Mouse (Mus musculus) C2C12 (cell line): ENCODE data around the gene Naxd. TPM values are rescaled to one million over a fixed set of nuclear protein-coding genes. Genes with fewer than 3 reads are reported as not detected.

Experiments
- H3K27me3 ChIP-seq: one replicate; pipeline ENCODE4 v1.6.1; 2011; ENCODE audit not compliant: control insufficient read depth, insufficient read depth, insufficient read length
- H3K36me3 ChIP-seq: one replicate; pipeline ENCODE4 v1.6.1; 2011; ENCODE audit not compliant: control insufficient read depth, insufficient read depth
- H3K4me3 ChIP-seq: one replicate; pipeline ENCODE4 v1.5.1; 2011; ENCODE audit warnings: mild to moderate bottlenecking, control low read depth; ENCODE audit not compliant: poor library complexity, insufficient read depth, severe bottlenecking
- H3K79me2 ChIP-seq: one replicate; pipeline ENCODE4 v1.6.1; 2011; ENCODE audit not compliant: control insufficient read depth, insufficient read depth
- H3K79me3 ChIP-seq: one replicate; pipeline ENCODE4 v1.6.1; 2011; ENCODE audit warnings: low read depth, control low read depth
- H3ac ChIP-seq: one replicate; pipeline ENCODE3; 2011; ENCODE audit warnings: low read depth; ENCODE audit not compliant: control insufficient read depth, insufficient read length
- CEBPB ChIP-seq: IDR thresholded peaks from one replicate; pipeline ENCODE4 v1.6.1; 2011; ENCODE audit warnings: low read depth, mild to moderate bottlenecking, control low read depth, moderate library complexity
- CTCF ChIP-seq: IDR thresholded peaks from one replicate; pipeline ENCODE4 v1.5.1; 2011; ENCODE audit not compliant: control insufficient read depth, insufficient read depth, insufficient read length
- FOSL1 ChIP-seq: IDR thresholded peaks from one replicate; pipeline ENCODE4 v1.8.0; 2011; ENCODE audit warnings: mild to moderate bottlenecking, low read length; ENCODE audit not compliant: poor library complexity, insufficient read depth, severe bottlenecking
- MAX ChIP-seq: IDR thresholded peaks from one replicate; pipeline ENCODE4 v1.6.1; 2011; ENCODE audit warnings: mild to moderate bottlenecking, control low read depth
- MYOD1 ChIP-seq: IDR thresholded peaks from one replicate; pipeline ENCODE4 v1.6.1; 2011; ENCODE audit warnings: low read depth; ENCODE audit not compliant: control insufficient read depth, insufficient read length
- MYOG ChIP-seq: IDR thresholded peaks from one replicate; pipeline ENCODE4 v1.6.1; 2011; ENCODE audit not compliant: control insufficient read depth, insufficient read length; ENCODE audit errors: extremely low read depth
- USF1 ChIP-seq: IDR thresholded peaks from one replicate; pipeline ENCODE4 v1.6.1; 2011; ENCODE audit warnings: low read depth, mild to moderate bottlenecking, control low read depth, moderate library complexity
- long read RNA-seq, 2 experiments: library from polyadenylated mRNA; unstranded; transcript quantifications; one replicate each; pipeline ENCODE4 v2.0.0; 2019 to 2020
- polyA plus RNA-seq: library from polyadenylated mRNA; unstranded; fragments of >200 nt; fragmentation: generic; extraction: Trizol; gene quantifications from one replicate; pipeline ENCODE4 v1.2.1, GENCODE M21; 2012; ENCODE audit warnings: missing spikeins

The Naxd gene
- polyA plus RNA-seq, result 51.0 TPM
- long read RNA-seq, experiment 1, transcript Naxd-201 (10 exons, 1,359 nt), result minor isoform, 11 of 64 reads
- long read RNA-seq, experiment 1, transcript Naxd-202 (10 exons, 1,307 nt), result major isoform, 30 of 64 reads
- long read RNA-seq, experiment 1, partial matches to known transcripts, result 7 of 64 reads
- long read RNA-seq, experiment 1, other reads (novel, unspliced or antisense), result 10 of 64 reads
- long read RNA-seq, experiment 2, transcript Naxd-202 (10 exons, 1,307 nt), result major isoform, 36 of 64 reads
- long read RNA-seq, experiment 2, transcript Naxd-201 (10 exons, 1,359 nt), result minor isoform, 14 of 64 reads
- long read RNA-seq, experiment 2, partial matches to known transcripts, result 3 of 64 reads
- long read RNA-seq, experiment 2, other reads (novel, unspliced or antisense), result 9 of 64 reads

GRCm38 (mm10) chr8:11497017-11497990, at the start of gene Naxd:
Gene Naxd, plus strand, starts transcription at chr8:11497506.
- Histone ChIP-seq H3K36me3 (peaks cover 3% of the 10 kb centered on the region), H3K4me3 (peak within 1 kb of the TSS; percentile 86), H3K79me2 (peaks cover 50% of the 10 kb centered on the region), H3K27me3 (no peaks in the 10 kb centered on the region), H3ac (peak within 1 kb of the TSS; percentile 99), H3K79me3 (peaks cover 35% of the 10 kb centered on the region)
- peak; percentile 61 for TF ChIP-seq MAX
- TF ChIP-seq MYOD1, result no peak
- TF ChIP-seq CEBPB, result peak; percentile 53
- TF ChIP-seq FOSL1, result no peak
- no peak for TF ChIP-seq CTCF

- TF ChIP-seq CTCF (no peak), MYOD1 (no peak), FOSL1 (no peak), CEBPB (no peak), MYOG (no peak), MAX (no peak), USF1 (no peak)
- Histone ChIP-seq H3K79me2 (no peaks in the 10 kb centered on the region), H3K4me3 (no peak overlapping the region), H3K36me3 (peaks cover 14% of the 10 kb centered on the region), H3K79me3 (no peaks in the 10 kb centered on the region), H3K27me3 (no peaks in the 10 kb centered on the region), H3ac (no peak overlapping the region)
These were observed 49.3 kb upstream of the Naxd start for GRCm38 (mm10) chr8:11447910-11448570.

DNA sequence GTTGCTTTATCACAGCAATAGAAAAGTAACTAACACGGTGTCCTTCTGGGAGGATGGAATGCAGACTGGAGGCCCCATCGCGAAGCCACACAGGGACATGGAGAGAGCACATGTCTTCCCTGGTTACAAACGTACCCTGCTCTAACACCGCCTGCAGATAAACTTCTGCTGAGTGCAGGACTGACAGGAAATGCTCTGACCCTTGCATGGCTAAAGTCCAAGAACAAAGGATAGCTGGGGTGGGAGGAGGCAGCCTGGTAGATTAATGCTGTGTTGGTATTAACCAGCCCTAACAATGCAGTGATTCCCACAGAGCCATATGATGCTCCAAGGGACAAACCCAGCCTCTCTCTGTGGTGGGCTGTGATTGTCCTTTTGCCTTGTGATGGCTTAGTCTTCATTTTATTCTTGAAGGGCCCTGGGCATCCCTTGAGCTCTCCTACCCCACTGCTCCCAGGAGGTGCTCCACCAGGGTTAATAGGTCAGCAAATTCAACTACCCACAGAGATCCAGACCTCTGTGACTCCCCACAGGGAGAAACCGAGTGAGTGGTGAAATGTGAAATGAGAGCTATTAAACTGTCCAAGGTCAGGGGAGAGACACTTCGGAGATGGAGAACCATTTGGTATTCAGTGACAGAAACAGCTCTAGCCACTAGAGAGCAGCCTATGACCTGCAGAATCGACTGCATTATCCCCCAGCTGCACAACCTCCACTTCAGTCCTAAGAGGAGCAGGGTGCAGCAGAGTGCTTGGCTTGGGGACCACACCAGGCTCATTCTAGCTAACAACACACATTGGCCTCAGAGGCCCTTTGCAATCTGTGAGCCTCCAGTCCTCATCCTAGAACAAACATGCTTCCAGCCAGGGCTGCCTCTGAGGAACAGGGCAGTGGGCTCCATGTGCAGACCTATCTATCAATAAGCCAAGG, 46.9 kb upstream of the Naxd start:
- H3K79me2 ChIP-seq, result no peaks in the 10 kb centered on the region
- H3ac ChIP-seq, result no peak overlapping the region
- no peak overlapping the region for H3K4me3 ChIP-seq
- H3K27me3 ChIP-seq, result no peaks in the 10 kb centered on the region
- H3K79me3 ChIP-seq, result no peaks in the 10 kb centered on the region
- TF ChIP-seq CEBPB (no peak), MAX (no peak), USF1 (no peak), MYOG (no peak), CTCF (peak; percentile 52), MYOD1 (no peak)
- H3K36me3 ChIP-seq, result peaks cover 11% of the 10 kb centered on the region

DNA sequence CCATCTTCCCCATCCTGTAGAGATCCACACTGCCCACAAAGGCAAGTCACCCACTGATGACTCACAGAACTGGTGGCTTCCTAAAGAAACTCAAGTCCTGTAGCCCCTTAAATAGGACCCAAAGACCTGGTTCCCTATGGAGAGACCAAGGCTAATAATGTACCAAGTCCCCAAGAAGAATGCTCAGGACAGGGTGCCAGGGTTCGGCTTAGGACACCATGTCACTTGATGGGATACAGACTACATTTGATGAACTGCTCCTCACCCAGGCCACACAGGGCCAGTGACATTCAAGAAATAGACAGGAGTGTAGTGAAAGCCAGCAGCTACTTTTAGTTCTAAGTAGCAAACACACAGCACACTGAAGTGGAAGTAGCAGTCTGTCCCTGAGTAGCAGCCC, 45.2 kb upstream of the Naxd start:
- Histone ChIP-seq H3K79me2 (no peaks in the 10 kb centered on the region), H3K4me3 (no peak overlapping the region), H3K79me3 (no peaks in the 10 kb centered on the region), H3ac (no peak overlapping the region), H3K27me3 (no peaks in the 10 kb centered on the region), H3K36me3 (peaks cover 3% of the 10 kb centered on the region)
- no peak for TF ChIP-seq CTCF
- no peak for TF ChIP-seq MAX
- TF ChIP-seq MYOG, result no peak
- TF ChIP-seq CEBPB, result no peak
- TF ChIP-seq FOSL1, result no peak
- TF ChIP-seq USF1, result no peak
- TF ChIP-seq MYOD1, result no peak

DNA sequence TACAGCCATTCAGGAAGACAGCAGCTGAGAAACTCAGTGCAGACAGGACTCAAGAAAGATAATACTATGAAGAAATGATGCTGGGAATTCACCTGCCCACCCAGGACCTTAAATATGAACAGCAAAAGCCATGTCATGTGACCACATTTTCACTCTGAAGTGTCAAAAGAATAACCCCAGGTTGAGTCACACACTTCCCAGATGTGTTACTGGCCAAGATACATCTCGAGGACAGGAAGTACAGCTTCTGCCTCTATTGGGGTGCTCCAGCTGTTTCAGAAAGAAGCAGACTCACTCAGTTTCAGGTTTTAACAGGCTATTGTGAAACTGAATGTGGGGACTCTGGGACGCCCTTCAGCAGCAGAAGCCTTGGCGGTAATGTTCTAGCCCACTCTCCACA, 44.7 kb upstream of the Naxd start:
- peaks cover 3% of the 10 kb centered on the region for H3K36me3 ChIP-seq
- no peak overlapping the region for H3ac ChIP-seq
- no peak overlapping the region for H3K4me3 ChIP-seq
- no peaks in the 10 kb centered on the region for H3K79me2 ChIP-seq
- H3K27me3 ChIP-seq, result no peaks in the 10 kb centered on the region
- TF ChIP-seq FOSL1 (no peak), MYOG (no peak), CTCF (no peak), USF1 (peak; percentile 78), MYOD1 (peak; percentile 11)
- no peaks in the 10 kb centered on the region for H3K79me3 ChIP-seq
